Mouse (Mus musculus): ENCODE data around the gene Dnpep.

Dnpep gene

GRCm38 (mm10) chr1:75262969-75263951 lies 54.5 kb downstream of the Dnpep start:
- peak; percentile 38 for DNase-seq (ENCODE audit: low spot score)

GRCm38 (mm10) chr1:75261278-75261677 lies 56.5 kb downstream of the Dnpep start:
- no peak for DNase-seq (ENCODE audit: low spot score)
